Mouse (Mus musculus) lung, embryonic 16.5 days (tissue): ENCODE data around the gene Sh3pxd2a. TPM values are rescaled to one million over a fixed set of nuclear protein-coding genes. Genes with fewer than 3 reads are reported as not detected.

Experiments
- ATAC-seq: fragments of 200-750 bp; cut with Nextera tagmentation; 2 replicates; pipeline ENCODE4 v1.8.0; 2017; ENCODE audit warnings: low read depth, mild to moderate bottlenecking, moderate library complexity
- H3K27ac ChIP-seq: fragments of 300-500 bp; sonication (generic); 2 replicates; pipeline ENCODE4 v1.5.1; 2014; ENCODE audit warnings: mild to moderate bottlenecking, control low read depth, low read length
- H3K27me3 ChIP-seq: fragments of 300-500 bp; sonication (generic); 2 replicates; pipeline ENCODE4 v1.6.1; 2014; ENCODE audit warnings: low read depth, low read length, mixed read lengths; ENCODE audit not compliant: control insufficient read depth, insufficient read depth
- H3K36me3 ChIP-seq: fragments of 300-500 bp; sonication (generic); 2 replicates; pipeline ENCODE4 v1.6.1; 2014; ENCODE audit warnings: low read length; ENCODE audit not compliant: control insufficient read depth, insufficient read depth
- H3K4me1 ChIP-seq: fragments of 300-500 bp; sonication (generic); replicated peaks from 2 replicates; pipeline ENCODE4 v1.6.1; 2014; ENCODE audit warnings: low read length, mixed read lengths; ENCODE audit not compliant: control insufficient read depth, insufficient read depth
- H3K4me2 ChIP-seq: fragments of 300-500 bp; sonication (generic); 2 replicates; pipeline ENCODE4 v1.6.1; 2014; ENCODE audit warnings: low read depth, low read length, control low read depth
- H3K4me3 ChIP-seq: fragments of 300-500 bp; sonication (generic); 2 replicates; pipeline ENCODE4 v1.5.1; 2014; ENCODE audit warnings: mild to moderate bottlenecking, low read length, control low read depth
- H3K9ac ChIP-seq: fragments of 300-500 bp; sonication (generic); 2 replicates; pipeline ENCODE4 v1.6.1; 2014; ENCODE audit warnings: low read length, control low read depth
- H3K9me3 ChIP-seq: fragments of 300-500 bp; sonication (generic); 2 replicates; pipeline ENCODE4 v1.6.1; 2016; ENCODE audit warnings: low read length; ENCODE audit not compliant: control insufficient read depth
- WGBS: fragments of 180-500 bp; shearing (Covaris S2); extraction: QIAGEN DNeasy Blood & Tissue Kit; methylation state at CpG from one replicate; pipeline ENCODE4 v1.1.7; 2014; 5-methylcytosine and 5-hydroxymethylcytosine counted together
- polyA plus RNA-seq: library from polyadenylated mRNA; unstranded; fragments of >200 nt; fragmentation: Nextera tagmentation; extraction: Ambion mirVana; gene quantifications from 2 replicates; pipeline ENCODE4 v1.2.1, GENCODE M21; 2015

Sh3pxd2a gene
- polyA plus RNA-seq, 1 experiment from 2014 or later: 6.1 TPM

DNA sequence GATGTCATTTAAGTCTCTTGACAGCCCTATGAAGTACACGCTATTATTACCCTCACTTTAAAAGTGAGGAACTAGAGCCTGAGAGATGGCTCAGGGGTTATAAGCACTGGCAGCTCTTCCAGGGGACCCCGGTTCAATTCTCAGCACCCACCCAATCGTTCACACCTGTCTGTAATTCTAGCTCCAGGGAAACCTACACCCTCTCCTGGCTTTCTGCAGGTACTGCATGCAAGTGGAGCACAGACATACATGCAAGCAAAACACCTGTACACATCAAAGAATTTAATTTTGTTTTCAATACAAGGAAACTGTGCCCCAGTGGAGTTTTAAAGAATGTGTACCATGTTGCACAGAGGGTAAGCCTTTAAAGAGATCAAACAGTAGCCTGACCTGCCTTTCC lies 2.4 kb downstream of the Sh3pxd2a start:
- Histone ChIP-seq H3K27me3 (no peaks in the 10 kb centered on the region), H3K4me3 (no peak overlapping the region; the same call in 1 of the 2 replicates), H3K4me2 (peak overlapping the region; percentile 96), H3K9me3 (0 out of 2 replicates have a peak, but pooled peaks cover 3% of the 10 kb centered on the region), H3K9ac (no peak overlapping the region), H3K36me3 (no peaks in the 10 kb centered on the region), H3K4me1 (peaks cover 50% of the 10 kb centered on the region), H3K27ac (0 out of 2 replicates have a peak overlapping the region, but pooled peaks have one; percentile 20)
- ATAC-seq: no peak
- 73% methylated on average over 3 of the region's 3 CpGs for WGBS

DNA sequence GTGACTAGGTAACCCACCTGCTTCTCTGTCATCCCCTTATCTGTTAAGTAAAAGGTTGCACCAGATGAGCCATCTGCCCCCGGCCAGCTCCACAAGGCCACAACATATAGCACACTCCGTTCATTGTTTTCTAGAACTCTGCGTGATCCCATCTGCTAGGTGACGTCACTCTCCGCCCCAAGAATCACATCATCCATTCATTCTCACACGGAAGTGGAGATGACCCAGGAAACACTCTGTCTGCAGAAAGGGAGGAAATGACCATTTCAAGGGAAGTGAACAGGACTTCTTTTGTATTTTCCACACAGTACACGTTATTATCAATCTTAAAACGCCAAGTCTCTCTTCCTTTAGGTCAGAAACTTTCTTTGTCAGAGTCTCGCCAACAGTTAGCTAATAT lies 2.8 kb downstream of the Sh3pxd2a start:
- Histone ChIP-seq H3K27ac (peak overlapping the region; percentile 32), H3K27me3 (no peaks in the 10 kb centered on the region), H3K4me3 (no peak overlapping the region), H3K36me3 (no peaks in the 10 kb centered on the region), H3K9ac (no peak overlapping the region), H3K4me2 (0 out of 2 replicates have a peak overlapping the region, but pooled peaks have one; percentile 96), H3K9me3 (0 out of 2 replicates have a peak, but pooled peaks cover 3% of the 10 kb centered on the region), H3K4me1 (peaks cover 50% of the 10 kb centered on the region)
- WGBS: 55% methylated on average over 9 of the region's 9 CpGs
- no peak for ATAC-seq

DNA sequence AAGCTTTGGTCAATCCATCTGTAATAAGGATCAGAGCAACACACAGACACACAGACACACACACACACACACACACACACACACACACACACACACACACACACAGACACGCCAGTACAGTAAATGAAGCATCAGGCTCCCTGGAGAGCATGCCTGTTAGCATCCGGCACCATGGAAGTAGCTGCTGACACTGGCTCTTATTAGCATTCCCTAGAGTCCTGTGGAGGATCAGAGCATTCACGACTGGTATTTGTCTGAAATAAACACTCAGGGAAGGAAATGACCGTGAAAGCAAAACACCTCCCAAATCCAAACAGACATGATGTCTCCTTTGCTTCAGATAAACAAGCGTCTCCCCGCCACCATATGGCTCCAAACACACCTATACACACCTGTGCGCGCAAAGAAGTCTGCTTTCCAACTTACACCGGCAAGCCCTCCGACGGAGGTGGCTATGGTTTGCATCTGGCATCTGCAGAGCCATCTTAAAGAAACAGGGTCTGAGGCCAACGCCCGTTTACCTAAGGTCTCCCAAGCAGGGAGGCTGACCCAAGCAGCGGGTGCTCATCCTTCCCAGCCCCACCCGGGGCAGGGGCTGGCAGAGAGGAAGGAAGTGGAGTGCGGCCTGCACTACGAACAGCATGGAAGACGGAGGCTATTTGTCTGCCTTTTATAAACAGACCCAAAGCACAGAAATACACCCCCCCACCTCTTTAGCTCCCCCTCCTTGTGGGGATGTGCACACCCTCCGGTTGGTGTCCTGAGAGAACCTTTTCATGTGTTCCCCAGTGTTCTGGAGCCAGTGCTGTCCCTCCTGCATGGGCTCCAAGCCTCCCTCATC lies 3.9 kb downstream of the Sh3pxd2a start:
- H3K27me3 ChIP-seq: no peaks in the 10 kb centered on the region
- H3K4me2 ChIP-seq: peak overlapping the region; percentile 26; the same call in 1 of the 2 replicates
- peak overlapping the region; percentile 1; the same call in 1 of the 2 replicates for H3K4me3 ChIP-seq
- peaks cover 53% of the 10 kb centered on the region for H3K4me1 ChIP-seq
- ATAC-seq: no peak
- H3K27ac ChIP-seq: peak overlapping the region; percentile 32
- H3K9ac ChIP-seq: no peak overlapping the region
- H3K9me3 ChIP-seq: 0 out of 2 replicates have a peak, but pooled peaks cover 3% of the 10 kb centered on the region
- no peaks in the 10 kb centered on the region for H3K36me3 ChIP-seq
- WGBS: 37% methylated on average over 19 of the region's 19 CpGs

DNA sequence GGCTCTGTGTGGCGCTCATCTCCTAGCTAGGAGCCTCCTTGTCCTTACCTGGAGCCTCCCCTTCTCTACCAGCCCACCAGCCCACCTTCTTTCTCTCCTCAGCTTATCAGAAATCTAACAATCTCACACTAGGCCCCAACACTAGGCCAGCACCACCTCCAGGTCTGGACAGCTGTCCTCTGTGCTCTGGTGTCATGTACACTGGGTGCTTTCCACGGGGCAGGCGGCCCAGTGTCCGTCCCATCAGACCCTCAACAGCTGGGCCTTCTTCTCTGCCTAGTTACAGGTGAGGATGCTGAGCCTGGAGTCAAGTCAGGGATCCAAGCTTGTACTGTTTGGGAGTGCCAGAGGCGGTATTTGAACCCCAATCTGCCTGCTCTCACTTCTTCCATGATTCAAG lies 5.0 kb downstream of the Sh3pxd2a start:
- H3K4me1 ChIP-seq: peaks cover 59% of the 10 kb centered on the region
- H3K4me2 ChIP-seq: no peak overlapping the region
- ATAC-seq: no peak
- no peak overlapping the region for H3K27ac ChIP-seq
- 90% methylated on average over 5 of the region's 5 CpGs for WGBS
- no peaks in the 10 kb centered on the region for H3K36me3 ChIP-seq
- no peak overlapping the region for H3K4me3 ChIP-seq
- H3K27me3 ChIP-seq: no peaks in the 10 kb centered on the region
- H3K9me3 ChIP-seq: 0 out of 2 replicates have a peak, but pooled peaks cover 3% of the 10 kb centered on the region
- H3K9ac ChIP-seq: no peak overlapping the region

DNA sequence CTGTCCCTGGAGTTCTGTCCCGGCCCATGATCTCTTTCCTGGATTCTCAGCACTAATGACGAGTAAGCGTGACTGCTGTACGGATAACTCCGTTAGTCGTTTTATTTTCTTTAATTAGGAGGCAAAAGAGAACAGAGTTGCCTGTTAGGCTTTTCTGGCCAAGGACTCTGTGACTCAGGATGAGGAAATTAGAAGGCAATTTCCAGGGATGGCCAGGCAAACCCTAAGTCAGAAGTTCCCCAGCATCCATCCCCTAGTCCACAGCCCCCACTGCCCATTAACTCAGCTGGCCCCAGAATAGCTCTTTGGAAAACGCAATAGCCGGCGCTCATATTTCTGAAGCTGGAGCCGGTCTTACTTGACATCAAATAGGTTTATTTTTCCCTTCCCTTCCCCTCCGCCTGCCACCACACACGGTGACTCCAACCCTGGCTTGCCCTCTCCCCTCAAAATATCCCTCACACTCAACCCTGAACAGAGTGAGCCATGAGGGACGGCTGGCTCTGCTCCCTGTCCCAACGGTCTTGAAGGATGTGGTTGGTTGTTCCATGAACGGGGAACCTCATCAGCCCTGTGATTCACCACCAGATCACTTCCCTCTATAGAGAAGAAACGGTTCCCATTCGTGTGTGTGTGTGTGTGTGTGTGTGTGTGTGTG lies 5.6 kb downstream of the Sh3pxd2a start:
- Histone ChIP-seq H3K4me1 (peaks cover 64% of the 10 kb centered on the region), H3K9me3 (0 out of 2 replicates have a peak, but pooled peaks cover 3% of the 10 kb centered on the region), H3K4me2 (no peak overlapping the region), H3K4me3 (no peak overlapping the region), H3K27ac (no peak overlapping the region), H3K36me3 (no peaks in the 10 kb centered on the region), H3K27me3 (no peaks in the 10 kb centered on the region), H3K9ac (no peak overlapping the region)
- 38% methylated on average over 17 of the region's 17 CpGs for WGBS
- ATAC-seq: no peak

DNA sequence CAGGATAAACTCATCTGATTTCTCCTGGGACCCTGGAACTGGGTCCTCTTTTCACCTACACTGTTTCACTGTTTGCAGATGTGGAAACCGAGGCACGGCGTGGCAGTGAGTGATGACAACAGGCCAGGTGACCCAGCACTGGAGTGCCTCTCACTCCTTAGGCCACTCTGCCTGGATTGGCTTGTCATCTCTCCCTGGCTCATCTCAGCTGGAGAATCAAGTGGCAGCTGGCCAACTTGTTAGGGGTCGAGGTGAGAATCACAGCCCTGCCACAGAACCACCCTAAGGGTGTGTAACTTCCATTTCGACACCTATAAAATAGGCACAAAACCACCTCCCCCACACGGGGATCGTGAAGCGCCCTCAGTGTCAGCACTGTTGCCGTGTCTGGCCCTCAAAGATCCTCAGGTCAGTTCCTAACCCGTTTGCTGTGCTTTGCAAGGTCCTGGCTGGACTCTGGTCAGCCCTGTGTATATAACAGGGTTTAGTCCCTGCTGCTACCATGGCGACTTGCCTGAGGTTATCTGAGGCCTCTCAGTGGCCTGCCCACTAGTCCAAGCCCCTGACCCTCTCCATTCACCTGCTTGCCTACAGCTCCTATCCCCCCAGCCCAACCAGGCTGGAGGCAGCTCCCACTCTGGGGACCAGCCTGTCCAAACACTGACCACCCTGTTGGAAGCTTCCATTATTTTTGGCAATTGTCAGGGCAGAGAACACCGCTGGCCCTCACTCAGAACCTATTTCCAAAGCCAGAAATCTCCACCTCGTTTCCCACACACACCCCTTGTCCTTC lies 6.3 kb downstream of the Sh3pxd2a start:
- H3K36me3 ChIP-seq: no peaks in the 10 kb centered on the region
- 0 out of 2 replicates have a peak, but pooled peaks cover 3% of the 10 kb centered on the region for H3K9me3 ChIP-seq
- H3K4me3 ChIP-seq: no peak overlapping the region
- WGBS: 48% methylated on average over 13 of the region's 13 CpGs
- H3K4me2 ChIP-seq: no peak overlapping the region
- H3K9ac ChIP-seq: 0 out of 2 replicates have a peak overlapping the region, but pooled peaks have one; percentile 21
- no peak for ATAC-seq
- H3K27ac ChIP-seq: no peak overlapping the region
- H3K27me3 ChIP-seq: no peaks in the 10 kb centered on the region
- peaks cover 58% of the 10 kb centered on the region for H3K4me1 ChIP-seq

DNA sequence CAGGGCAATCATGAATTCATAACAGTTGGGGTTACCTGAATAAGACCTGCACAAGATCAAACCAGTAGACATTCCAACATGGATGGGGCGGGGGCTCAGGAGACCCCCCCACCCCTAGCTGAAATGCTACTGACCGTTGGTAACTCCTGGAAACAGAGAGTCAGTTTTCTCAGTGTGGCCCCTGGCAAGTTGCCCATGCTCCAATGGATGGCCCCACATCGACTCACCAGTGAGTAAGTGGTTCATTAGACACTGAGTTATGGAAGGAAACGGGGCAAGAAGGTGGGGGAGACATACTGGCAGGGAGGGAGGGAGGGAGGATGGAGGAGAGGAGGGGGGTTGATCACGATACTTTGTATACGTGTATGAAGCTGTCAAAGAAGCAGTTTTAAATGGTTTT lies 8.2 kb downstream of the Sh3pxd2a start:
- no peaks in the 10 kb centered on the region for H3K27me3 ChIP-seq
- H3K4me1 ChIP-seq: peaks cover 49% of the 10 kb centered on the region
- no peaks in the 10 kb centered on the region for H3K36me3 ChIP-seq

DNA sequence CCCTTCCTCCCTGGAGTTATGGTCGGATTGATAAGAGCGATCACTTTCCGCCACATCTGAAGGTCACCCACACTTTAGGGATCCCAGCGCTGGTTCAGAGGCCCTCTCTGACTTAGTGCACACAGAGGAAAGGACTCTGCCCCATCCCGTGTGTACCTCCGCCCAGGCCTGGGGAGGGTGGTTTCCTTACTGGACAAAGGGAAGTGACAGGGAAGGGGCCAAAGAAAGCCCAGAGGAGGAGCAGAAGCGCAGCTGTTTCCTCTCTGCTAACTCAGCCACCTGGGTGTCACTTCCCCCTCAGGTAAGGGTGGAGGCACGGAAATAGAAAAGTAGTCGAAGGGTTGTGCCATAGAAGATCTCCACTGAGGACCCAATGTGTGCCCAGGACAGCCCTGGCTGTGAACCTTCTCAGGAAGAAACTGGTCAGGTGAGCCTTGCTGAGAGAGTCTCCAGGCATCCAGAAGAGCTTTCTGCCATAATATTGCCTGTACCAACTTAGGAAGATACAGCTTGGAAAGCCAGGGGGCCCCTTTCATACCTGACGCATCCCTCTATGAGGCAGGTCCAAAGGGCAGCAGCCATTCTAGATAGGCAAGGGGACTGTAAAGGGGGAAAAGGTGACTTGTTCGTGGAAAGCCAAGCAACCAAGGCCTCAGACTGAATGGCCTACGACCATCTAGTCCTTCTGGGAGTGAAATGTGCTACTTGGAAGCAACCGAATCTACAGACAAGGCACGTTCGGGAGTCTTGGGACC lies 9.0 kb downstream of the Sh3pxd2a start:
- Histone ChIP-seq H3K4me1 (peaks cover 50% of the 10 kb centered on the region), H3K27ac (peak overlapping the region; percentile 38; the same call in 1 of the 2 replicates), H3K4me2 (no peak overlapping the region), H3K9ac (no peak overlapping the region), H3K4me3 (no peak overlapping the region), H3K36me3 (no peaks in the 10 kb centered on the region), H3K27me3 (no peaks in the 10 kb centered on the region), H3K9me3 (no peaks in the 10 kb centered on the region)
- ATAC-seq: no peak
- 74% methylated on average over 15 of the region's 15 CpGs for WGBS

More for the DNA sequence above, 8.2 kb downstream of the Sh3pxd2a start:
- H3K9ac ChIP-seq: no peak overlapping the region
- H3K4me2 ChIP-seq: no peak overlapping the region
- ATAC-seq: no peak
- no peak overlapping the region for H3K4me3 ChIP-seq
- no peak overlapping the region for H3K27ac ChIP-seq
- no peaks in the 10 kb centered on the region for H3K9me3 ChIP-seq
- 49% methylated on average over 6 of the region's 6 CpGs for WGBS
